Mouse (Mus musculus) ES-Bruce4 (cell line): ENCODE measurements around the gene Zbtb18. TPM values are rescaled to one million over a fixed set of nuclear protein-coding genes. Genes with fewer than 3 reads are reported as not detected.

Source experiments
- H3K27ac ChIP-seq: 2 replicates; pipeline ENCODE4 v1.5.1; 2012; ENCODE audit warnings: low read length, inconsistent platforms; ENCODE audit not compliant: insufficient read depth
- H3K27me3 ChIP-seq: 2 replicates; pipeline ENCODE4 v1.6.1; 2012; ENCODE audit warnings: mild to moderate bottlenecking, low read length, inconsistent platforms; ENCODE audit not compliant: control insufficient read depth, poor library complexity, insufficient read depth, severe bottlenecking
- H3K36me3 ChIP-seq: 2 replicates; pipeline ENCODE4 v1.6.1; 2012; ENCODE audit warnings: inconsistent platforms, mild to moderate bottlenecking, low read length, moderate library complexity; ENCODE audit not compliant: control insufficient read depth, poor library complexity, insufficient read depth, severe bottlenecking
- H3K4me1 ChIP-seq: one replicate; pipeline ENCODE4 v1.8.1; 2011; ENCODE audit warnings: low read length; ENCODE audit not compliant: control insufficient read depth, insufficient read depth
- H3K4me3 ChIP-seq: 2 replicates; pipeline ENCODE4 v1.5.1; 2011; ENCODE audit warnings: low read depth, mild to moderate bottlenecking, low read length
- H3K9ac ChIP-seq: 2 replicates; pipeline ENCODE4 v1.6.1; 2012; ENCODE audit warnings: low read depth, mild to moderate bottlenecking, inconsistent platforms; ENCODE audit not compliant: poor library complexity, severe bottlenecking
- H3K9me3 ChIP-seq: replicated peaks from 2 replicates; pipeline ENCODE4 v1.6.1; 2012; ENCODE audit warnings: mild to moderate bottlenecking, low read length, inconsistent platforms; ENCODE audit not compliant: control insufficient read depth, poor library complexity, insufficient read depth, severe bottlenecking
- CTCF ChIP-seq: IDR thresholded peaks from one replicate; pipeline ENCODE4 v1.8.1; 2011; ENCODE audit warnings: low read depth, low read length
- EP300 ChIP-seq: IDR thresholded peaks from 2 replicates; pipeline ENCODE4 v1.6.1; 2011; ENCODE audit warnings: low read depth, low read length; ENCODE audit not compliant: insufficient read depth
- POLR2A ChIP-seq: IDR thresholded peaks from one replicate; pipeline ENCODE4 v1.8.1; 2011; ENCODE audit warnings: low read length; ENCODE audit not compliant: insufficient read depth
- polyA plus RNA-seq: library from polyadenylated mRNA; stranded (reverse); fragments of >200 nt; gene quantifications from 2 replicates; pipeline ENCODE4 v1.2.4, GENCODE M21; 2011; ENCODE audit warnings: low read depth; ENCODE audit not compliant: missing spikeins, insufficient read depth, insufficient read length

Gene Zbtb18
- polyA plus RNA-seq, 1 experiment = 21.3 TPM

GRCm38 (mm10) chr1:177444483-177444810 is 2.3 kb downstream of the Zbtb18 start:
- no peaks in the 10 kb centered on the region for H3K27me3 ChIP-seq
- no peaks in the 10 kb centered on the region; the same call in 1 of the 2 replicates for H3K36me3 ChIP-seq
- H3K4me3 ChIP-seq = no peak overlapping the region
- no peak overlapping the region for H3K27ac ChIP-seq
- H3K9ac ChIP-seq = no peak overlapping the region
- TF ChIP-seq CTCF (no peak), POLR2A (no peak), EP300 (no peak)
- H3K9me3 ChIP-seq = no peaks in the 10 kb centered on the region
- H3K4me1 ChIP-seq = no peaks in the 10 kb centered on the region

DNA sequence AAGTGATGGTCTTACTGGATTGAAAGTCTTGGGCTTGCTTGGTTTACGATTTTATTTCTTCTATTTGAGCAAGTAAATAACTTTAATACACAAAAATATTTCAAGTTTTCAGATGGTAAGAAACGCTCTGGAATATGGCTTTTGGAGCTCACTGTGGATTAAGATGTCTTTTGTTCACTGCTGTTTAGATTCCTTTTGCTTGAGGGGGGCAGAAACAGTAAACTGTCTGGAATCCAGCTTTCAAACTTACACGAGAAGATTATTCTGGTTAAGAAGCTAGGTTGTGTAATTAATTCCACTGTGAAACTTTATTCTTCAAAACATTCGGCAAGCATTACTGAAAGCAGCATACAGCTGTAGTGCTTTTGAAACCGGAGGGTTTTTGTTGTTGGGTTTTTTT is 2.8 kb downstream of the Zbtb18 start:
- H3K9me3 ChIP-seq = no peaks in the 10 kb centered on the region
- H3K27me3 ChIP-seq = no peaks in the 10 kb centered on the region
- no peak overlapping the region for H3K4me3 ChIP-seq
- H3K4me1 ChIP-seq = no peaks in the 10 kb centered on the region
- H3K27ac ChIP-seq = no peak overlapping the region
- TF ChIP-seq CTCF = no peak
- no peak for TF ChIP-seq EP300
- TF ChIP-seq POLR2A = no peak
- no peak overlapping the region for H3K9ac ChIP-seq
- no peaks in the 10 kb centered on the region; the same call in 1 of the 2 replicates for H3K36me3 ChIP-seq

GRCm38 (mm10) chr1:177445461-177446130 is 3.4 kb downstream of the Zbtb18 start:
- no peak for TF ChIP-seq CTCF
- TF ChIP-seq EP300 = no peak
- no peak for TF ChIP-seq POLR2A
- Histone ChIP-seq H3K9ac (no peak overlapping the region), H3K27ac (no peak overlapping the region), H3K27me3 (no peaks in the 10 kb centered on the region), H3K4me3 (no peak overlapping the region), H3K4me1 (no peaks in the 10 kb centered on the region), H3K9me3 (no peaks in the 10 kb centered on the region), H3K36me3 (no peaks in the 10 kb centered on the region; the same call in 1 of the 2 replicates)

DNA sequence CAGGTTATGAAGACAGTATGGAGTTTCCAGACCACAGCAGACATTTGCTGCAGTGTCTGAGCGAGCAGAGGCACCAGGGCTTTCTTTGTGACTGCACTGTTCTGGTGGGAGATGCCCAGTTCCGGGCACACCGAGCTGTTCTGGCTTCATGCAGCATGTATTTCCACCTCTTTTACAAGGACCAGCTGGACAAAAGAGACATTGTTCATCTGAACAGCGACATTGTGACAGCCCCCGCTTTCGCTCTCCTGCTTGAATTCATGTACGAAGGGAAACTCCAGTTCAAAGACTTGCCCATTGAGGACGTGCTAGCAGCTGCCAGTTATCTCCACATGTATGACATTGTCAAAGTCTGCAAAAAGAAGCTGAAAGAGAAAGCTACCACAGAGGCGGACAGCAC is 4.9 kb downstream of the Zbtb18 start:
- no peaks in the 10 kb centered on the region for H3K27me3 ChIP-seq
- H3K4me3 ChIP-seq = no peak overlapping the region
- no peak overlapping the region for H3K9ac ChIP-seq
- H3K36me3 ChIP-seq = no peaks in the 10 kb centered on the region; the same call in 1 of the 2 replicates
- H3K9me3 ChIP-seq = no peaks in the 10 kb centered on the region
- no peak overlapping the region for H3K27ac ChIP-seq
- H3K4me1 ChIP-seq = no peaks in the 10 kb centered on the region
- no peak for TF ChIP-seq EP300
- TF ChIP-seq CTCF = no peak
- no peak for TF ChIP-seq POLR2A

DNA sequence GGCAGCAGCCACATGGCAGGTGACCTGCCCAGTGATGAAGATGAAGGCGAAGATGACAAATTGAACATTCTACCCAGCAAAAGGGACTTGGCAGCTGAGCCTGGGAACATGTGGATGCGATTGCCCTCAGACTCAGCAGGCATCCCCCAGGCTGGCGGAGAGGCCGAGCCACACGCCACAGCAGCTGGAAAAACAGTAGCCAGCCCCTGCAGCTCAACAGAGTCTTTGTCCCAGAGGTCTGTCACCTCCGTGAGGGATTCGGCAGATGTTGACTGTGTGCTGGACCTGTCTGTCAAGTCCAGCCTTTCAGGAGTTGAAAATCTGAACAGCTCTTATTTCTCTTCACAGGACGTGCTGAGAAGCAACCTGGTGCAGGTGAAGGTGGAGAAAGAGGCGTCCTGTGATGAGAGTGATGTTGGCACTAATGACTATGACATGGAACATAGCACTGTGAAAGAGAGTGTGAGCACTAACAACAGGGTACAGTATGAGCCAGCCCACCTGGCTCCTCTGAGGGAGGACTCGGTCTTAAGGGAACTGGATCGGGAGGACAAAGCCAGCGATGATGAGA is 5.5 kb downstream of the Zbtb18 start:
- TF ChIP-seq POLR2A (no peak), CTCF (no peak), EP300 (no peak)
- no peak overlapping the region for H3K9ac ChIP-seq
- H3K27ac ChIP-seq = no peak overlapping the region
- H3K4me1 ChIP-seq = no peaks in the 10 kb centered on the region
- H3K9me3 ChIP-seq = no peaks in the 10 kb centered on the region
- no peak overlapping the region for H3K4me3 ChIP-seq
- H3K36me3 ChIP-seq = no peaks in the 10 kb centered on the region; the same call in 1 of the 2 replicates
- no peaks in the 10 kb centered on the region for H3K27me3 ChIP-seq

GRCm38 (mm10) chr1:177448121-177448561 is 6.0 kb downstream of the Zbtb18 start:
- no peak for TF ChIP-seq POLR2A
- no peak for TF ChIP-seq CTCF
- no peak for TF ChIP-seq EP300
- no peaks in the 10 kb centered on the region; the same call in 1 of the 2 replicates for H3K36me3 ChIP-seq
- no peaks in the 10 kb centered on the region for H3K27me3 ChIP-seq
- H3K4me3 ChIP-seq = no peak overlapping the region
- no peaks in the 10 kb centered on the region for H3K4me1 ChIP-seq
- no peak overlapping the region for H3K9ac ChIP-seq
- H3K9me3 ChIP-seq = no peaks in the 10 kb centered on the region
- H3K27ac ChIP-seq = no peak overlapping the region
